Mouse (Mus musculus): Measurements from ENCODE around the gene Dgkz. TPM values are rescaled to one million over a fixed set of nuclear protein-coding genes. Genes with fewer than 3 reads are reported as not detected.
A peak's percentile ranks its signal among the peaks of the same experiment; 100 is the strongest.

Gene Dgkz
- polyA plus RNA-seq, 1 experiment from 2014 or later: 43.8 TPM

DNA sequence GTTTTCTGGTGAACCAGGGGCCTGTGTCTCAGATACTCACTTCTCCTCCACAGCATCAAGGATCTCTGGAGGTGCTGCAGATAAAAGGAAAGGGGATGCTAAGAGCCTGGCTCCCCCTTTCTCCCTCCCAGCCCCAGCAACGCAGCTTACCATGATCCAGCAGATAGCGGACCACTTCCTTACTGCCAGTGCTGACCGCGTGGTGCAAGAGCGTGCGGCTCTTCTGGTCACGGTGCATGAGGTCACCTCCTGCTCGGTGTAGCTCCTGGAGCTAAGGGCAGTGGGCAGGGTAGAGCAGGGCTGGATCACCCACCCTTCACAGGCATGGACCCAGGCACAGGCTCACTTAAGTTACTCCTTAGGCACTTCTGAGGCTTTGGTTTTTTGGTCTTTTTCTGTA, 41.6 kb downstream of the Dgkz start:
- H3K4me1 ChIP-seq (replicated peaks): peaks cover 45% of the 10 kb centered on the region
- no peaks in the 10 kb centered on the region for H3K9me3 ChIP-seq (replicated peaks)
- peaks cover 62% of the 10 kb centered on the region for H3K36me3 ChIP-seq
- 21% methylated on average over 8 of the region's 8 CpGs for WGBS
- no peak overlapping the region; the same call in 1 of the 2 replicates for H3K9ac ChIP-seq
- no peak overlapping the region for H3K4me3 ChIP-seq
- H3K4me2 ChIP-seq: no peak overlapping the region; the same call in 1 of the 2 replicates
- H3K27me3 ChIP-seq (replicated peaks): no peaks in the 10 kb centered on the region
- no peak for ATAC-seq (ENCODE audit: insufficient number of reproducible peaks, low FRiP score)
- H3K27ac ChIP-seq (ENCODE audit: poor library complexity, severe bottlenecking): no peak overlapping the region

DNA sequence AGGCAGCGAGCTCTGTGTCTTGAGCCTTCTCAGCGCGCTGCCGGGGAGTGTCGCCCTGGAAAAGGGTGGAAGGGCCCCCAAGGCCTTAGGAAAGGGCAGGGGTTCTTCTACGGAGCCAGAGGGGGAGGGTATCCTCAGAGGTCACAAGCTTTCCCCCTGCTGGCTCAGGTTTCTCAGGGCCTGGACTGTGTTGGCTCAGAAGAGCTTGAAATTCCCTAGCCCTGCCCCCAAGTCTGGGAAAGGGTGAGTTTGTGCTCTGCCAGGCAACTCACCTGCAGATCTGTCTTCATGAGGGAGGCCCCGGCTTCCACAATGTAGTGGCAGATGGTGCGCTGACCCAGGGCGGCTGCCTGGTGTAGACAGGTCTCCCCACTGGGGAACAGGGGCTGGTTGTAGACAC, 42.2 kb downstream of the Dgkz start:
- Histone ChIP-seq H3K27ac (ENCODE audit: poor library complexity, severe bottlenecking) (peak overlapping the region; percentile 89; the same call in 1 of the 2 replicates), H3K4me3 (no peak overlapping the region), H3K4me1 (replicated peaks) (peaks cover 50% of the 10 kb centered on the region), H3K9ac (peak overlapping the region; percentile 83; the same call in 1 of the 2 replicates), H3K9me3 (replicated peaks) (no peaks in the 10 kb centered on the region), H3K4me2 (peak overlapping the region; percentile 68; the same call in 1 of the 2 replicates), H3K27me3 (replicated peaks) (no peaks in the 10 kb centered on the region), H3K36me3 (peaks cover 57% of the 10 kb centered on the region)
- no peak for ATAC-seq (ENCODE audit: insufficient number of reproducible peaks, low FRiP score)
- 41% methylated on average over 9 of the region's 9 CpGs for WGBS

DNA sequence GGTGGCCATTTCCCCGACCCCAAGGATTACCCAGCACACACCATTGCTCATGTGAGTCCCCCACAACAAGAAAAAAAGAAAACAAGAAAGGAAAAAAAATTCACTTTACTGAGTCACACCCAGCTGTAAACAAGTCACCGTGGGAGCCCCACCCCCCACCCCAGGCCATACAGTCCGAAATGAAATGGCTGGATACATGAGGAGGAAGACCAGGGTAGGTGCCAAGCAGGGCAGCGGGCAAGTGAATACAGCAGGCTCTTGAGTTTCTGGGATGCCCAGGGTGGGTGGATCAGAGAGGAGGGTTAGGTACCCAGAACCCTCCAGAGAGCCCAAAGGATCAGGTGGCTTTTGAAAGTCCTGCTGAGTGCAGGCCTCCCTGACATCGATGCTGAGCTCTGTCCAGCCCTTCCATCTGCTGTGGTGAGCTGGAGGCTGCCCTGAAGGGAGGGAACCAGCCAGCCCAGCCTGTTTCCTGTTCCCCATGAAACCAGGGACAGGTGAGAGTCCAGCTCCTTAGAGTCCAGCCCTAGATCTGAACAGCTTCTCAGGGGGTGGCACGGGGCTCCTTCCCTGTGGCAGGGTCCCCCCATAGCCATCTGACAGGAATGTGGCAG, 42.8 kb downstream of the Dgkz start:
- H3K9ac ChIP-seq: peak overlapping the region; percentile 83; the same call in 1 of the 2 replicates
- peak overlapping the region; percentile 89 for H3K27ac ChIP-seq (ENCODE audit: poor library complexity, severe bottlenecking)
- H3K4me3 ChIP-seq: peak overlapping the region; percentile 62

DNA sequence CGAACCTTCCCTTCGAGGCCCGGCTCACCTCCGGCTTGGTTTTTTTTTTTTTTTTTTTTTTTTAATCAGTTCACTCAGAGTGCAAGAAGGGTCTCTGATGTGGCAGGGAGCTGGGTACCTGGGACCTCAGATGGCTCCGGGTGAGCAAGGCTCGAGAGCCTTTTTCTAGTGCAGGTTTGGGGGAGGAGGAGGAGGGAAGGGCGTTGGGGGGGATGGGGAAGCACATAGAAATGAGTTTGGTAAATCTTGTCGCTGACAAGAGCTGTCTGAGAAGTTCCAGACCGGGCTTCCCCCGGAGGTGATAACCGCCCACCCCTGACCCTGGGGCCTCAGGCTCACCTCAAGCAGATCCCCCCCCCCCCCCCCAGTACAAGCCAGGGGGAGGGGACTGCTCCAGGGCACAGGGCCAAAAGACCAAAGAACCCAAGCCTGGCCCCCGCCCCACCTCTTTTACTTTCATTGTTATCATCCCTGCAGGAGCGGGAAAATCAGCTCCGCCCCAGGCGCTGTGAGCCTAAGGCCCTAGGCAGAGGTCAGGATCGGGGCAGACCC, 43.4 kb downstream of the Dgkz start, which contains the start of gene Mdk:
TSS of gene Mdk (minus strand) at position 138 of the 552 bp plus-strand sequence.
- ATAC-seq (ENCODE audit: insufficient number of reproducible peaks, low FRiP score): peak; percentile 58
- no peaks in the 10 kb centered on the region for H3K9me3 ChIP-seq (replicated peaks)
- peak within 1 kb of the TSS; percentile 68 for H3K4me2 ChIP-seq
- H3K27me3 ChIP-seq (replicated peaks): no peaks in the 10 kb centered on the region
- peaks cover 45% of the 10 kb centered on the region for H3K36me3 ChIP-seq
- 2% methylated on average over 16 of the region's 16 CpGs for WGBS
- peak within 1 kb of the TSS; percentile 89 for H3K27ac ChIP-seq (ENCODE audit: poor library complexity, severe bottlenecking)
- peak within 1 kb of the TSS; percentile 62 for H3K4me3 ChIP-seq
- H3K4me1 ChIP-seq (replicated peaks): peaks cover 58% of the 10 kb centered on the region
- peak within 1 kb of the TSS; percentile 83 for H3K9ac ChIP-seq

More for the DNA sequence above, 42.8 kb downstream of the Dgkz start:
- H3K9me3 ChIP-seq (replicated peaks): no peaks in the 10 kb centered on the region
- peaks cover 56% of the 10 kb centered on the region for H3K4me1 ChIP-seq (replicated peaks)
- WGBS: 11% methylated on average over 6 of the region's 6 CpGs
- no peaks in the 10 kb centered on the region for H3K27me3 ChIP-seq (replicated peaks)
- H3K36me3 ChIP-seq: peaks cover 51% of the 10 kb centered on the region
- peak overlapping the region; percentile 68 for H3K4me2 ChIP-seq
- ATAC-seq (ENCODE audit: insufficient number of reproducible peaks, low FRiP score): peak; percentile 40

DNA sequence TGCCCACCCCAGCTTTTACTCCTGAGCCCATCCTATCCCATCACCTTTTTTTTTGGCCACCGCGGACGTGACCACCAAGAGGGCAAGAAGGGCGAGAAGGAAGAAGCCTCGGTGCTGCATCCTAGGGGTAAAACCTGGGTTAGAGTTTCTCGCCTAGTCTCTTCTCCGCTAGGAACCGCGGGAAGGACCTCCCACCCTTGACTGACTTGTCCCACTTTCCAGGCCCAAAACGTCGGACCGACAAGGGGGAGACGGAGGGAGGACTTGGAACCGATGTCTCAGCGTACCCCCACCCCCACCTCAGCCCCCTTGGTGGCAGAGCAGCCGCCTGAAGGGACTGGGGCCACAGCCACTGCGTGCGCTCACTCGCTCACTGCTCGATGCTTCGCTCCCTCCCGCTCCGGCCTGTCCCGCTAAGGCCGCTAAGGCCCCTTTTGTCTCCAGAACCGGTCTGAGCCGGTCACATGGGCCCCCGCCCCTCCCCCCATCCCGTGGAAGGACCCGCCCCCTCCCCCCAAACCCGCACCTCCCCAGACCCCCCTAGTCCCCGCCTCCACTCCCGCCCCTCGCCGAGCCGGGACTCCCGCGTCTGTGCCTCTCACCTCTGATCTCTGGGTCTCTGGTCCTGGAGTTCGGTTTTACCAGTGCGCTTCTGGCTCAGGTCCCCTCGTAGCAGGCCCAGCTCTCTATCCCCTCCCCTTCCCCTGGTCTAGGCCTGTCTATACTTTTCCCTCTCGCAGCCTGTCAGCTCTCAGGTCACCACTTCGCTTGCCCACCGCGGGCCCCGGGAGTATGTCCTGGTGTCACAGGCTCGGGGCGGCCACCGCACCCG, 44.1 kb downstream of the Dgkz start:
- H3K4me1 ChIP-seq (replicated peaks): peaks cover 58% of the 10 kb centered on the region
- no peaks in the 10 kb centered on the region for H3K9me3 ChIP-seq (replicated peaks)
- H3K27ac ChIP-seq (ENCODE audit: poor library complexity, severe bottlenecking): peak overlapping the region; percentile 89
- H3K4me2 ChIP-seq: peak overlapping the region; percentile 68
- peak overlapping the region; percentile 62 for H3K4me3 ChIP-seq
- peak; percentile 61 for ATAC-seq (ENCODE audit: insufficient number of reproducible peaks, low FRiP score)
- 0 out of 2 replicates have a peak, but pooled peaks cover 2% of the 10 kb centered on the region for H3K27me3 ChIP-seq (replicated peaks)
- 2% methylated on average over 49 of the region's 50 CpGs for WGBS
- H3K36me3 ChIP-seq: peaks cover 38% of the 10 kb centered on the region
- peak overlapping the region; percentile 83 for H3K9ac ChIP-seq

DNA sequence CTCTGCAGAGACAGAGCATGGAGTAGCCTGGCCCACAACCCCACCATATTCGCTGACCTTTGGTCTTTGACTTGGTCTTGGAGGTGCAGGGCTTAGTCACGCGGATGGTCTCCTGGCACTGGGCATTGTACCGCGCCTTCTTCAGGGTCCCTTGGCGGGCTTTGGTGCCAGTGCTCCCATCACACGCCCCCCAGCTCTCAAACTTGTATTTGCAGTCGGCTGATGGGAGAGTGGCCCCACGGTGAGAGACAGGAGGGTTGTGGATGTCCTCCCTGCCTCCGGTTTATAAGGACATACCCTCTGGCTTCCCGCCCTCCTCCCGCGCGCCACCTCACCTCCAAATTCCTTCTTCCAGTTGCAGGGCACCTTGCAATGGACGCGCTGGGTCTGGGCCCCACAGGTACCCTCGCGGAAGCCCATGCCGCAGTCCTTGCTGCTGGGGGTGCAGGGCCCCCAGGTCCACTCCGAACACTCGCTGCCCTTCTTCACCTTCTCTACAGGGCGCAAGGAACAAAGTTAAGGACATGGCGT, 44.8 kb downstream of the Dgkz start:
- peaks cover 30% of the 10 kb centered on the region for H3K36me3 ChIP-seq
- 3% methylated on average over 23 of the region's 23 CpGs for WGBS
- H3K27ac ChIP-seq (ENCODE audit: poor library complexity, severe bottlenecking): peak overlapping the region; percentile 89
- H3K9me3 ChIP-seq (replicated peaks): no peaks in the 10 kb centered on the region
- 0 out of 2 replicates have a peak, but pooled peaks cover 7% of the 10 kb centered on the region for H3K27me3 ChIP-seq (replicated peaks)
- H3K4me2 ChIP-seq: peak overlapping the region; percentile 68
- peaks cover 58% of the 10 kb centered on the region for H3K4me1 ChIP-seq (replicated peaks)
- H3K4me3 ChIP-seq: peak overlapping the region; percentile 62
- no peak for ATAC-seq (ENCODE audit: insufficient number of reproducible peaks, low FRiP score)
- peak overlapping the region; percentile 83 for H3K9ac ChIP-seq

DNA sequence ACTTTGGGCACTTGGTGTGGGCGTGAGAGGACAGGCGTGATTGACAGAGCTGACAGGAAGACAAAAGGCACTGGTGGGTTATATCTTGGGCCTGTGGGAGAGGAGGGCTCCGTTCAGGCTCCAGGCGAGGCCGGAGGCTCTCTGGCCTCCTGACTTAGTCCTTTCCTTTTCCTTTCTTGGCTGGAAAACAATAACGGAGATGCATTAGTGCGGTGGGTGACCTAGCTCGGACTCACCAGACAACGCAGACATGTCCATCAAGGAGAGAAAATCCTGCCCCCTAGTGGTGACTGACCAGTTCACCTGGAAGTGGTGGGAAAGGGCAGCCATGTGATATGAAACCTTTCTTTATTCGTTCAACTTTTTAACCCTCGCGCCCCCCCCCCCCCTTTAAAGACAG, 45.7 kb downstream of the Dgkz start:
- 6% methylated on average over 12 of the region's 12 CpGs for WGBS
- Histone ChIP-seq H3K36me3 (peaks cover 22% of the 10 kb centered on the region), H3K9me3 (replicated peaks) (no peaks in the 10 kb centered on the region), H3K4me1 (replicated peaks) (peaks cover 53% of the 10 kb centered on the region), H3K27ac (ENCODE audit: poor library complexity, severe bottlenecking) (no peak overlapping the region), H3K4me2 (peak overlapping the region; percentile 68), H3K27me3 (replicated peaks) (peaks cover 15% of the 10 kb centered on the region), H3K4me3 (peak overlapping the region; percentile 62), H3K9ac (peak overlapping the region; percentile 83)
- ATAC-seq (ENCODE audit: insufficient number of reproducible peaks, low FRiP score): no peak

DNA sequence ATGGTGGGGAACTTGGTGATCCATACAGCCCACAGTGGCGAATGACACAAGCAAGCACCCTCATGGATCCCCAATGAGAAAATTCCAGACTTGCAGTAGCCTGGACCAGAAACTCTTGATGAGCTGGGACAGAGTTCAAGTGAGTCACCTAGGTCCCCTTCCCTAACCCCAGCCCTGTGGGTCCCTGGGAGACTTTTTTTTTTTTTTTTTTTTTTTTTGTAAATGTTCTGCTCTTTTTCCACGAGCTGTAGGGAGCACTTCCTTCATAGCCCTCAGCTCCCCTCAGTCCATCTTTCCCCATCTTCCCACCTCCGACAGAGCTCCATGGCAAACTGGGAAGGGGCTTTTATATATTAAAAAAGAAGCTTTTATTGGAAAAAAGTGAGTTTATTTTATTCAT, 46.2 kb downstream of the Dgkz start:
- Histone ChIP-seq H3K4me2 (peak overlapping the region; percentile 68), H3K36me3 (peaks cover 17% of the 10 kb centered on the region), H3K9ac (no peak overlapping the region), H3K4me1 (replicated peaks) (peaks cover 48% of the 10 kb centered on the region), H3K27me3 (replicated peaks) (peaks cover 19% of the 10 kb centered on the region), H3K9me3 (replicated peaks) (no peaks in the 10 kb centered on the region), H3K27ac (ENCODE audit: poor library complexity, severe bottlenecking) (no peak overlapping the region), H3K4me3 (no peak overlapping the region)
- no peak for ATAC-seq (ENCODE audit: insufficient number of reproducible peaks, low FRiP score)
- WGBS: 59% methylated on average over 3 of the region's 3 CpGs

DNA sequence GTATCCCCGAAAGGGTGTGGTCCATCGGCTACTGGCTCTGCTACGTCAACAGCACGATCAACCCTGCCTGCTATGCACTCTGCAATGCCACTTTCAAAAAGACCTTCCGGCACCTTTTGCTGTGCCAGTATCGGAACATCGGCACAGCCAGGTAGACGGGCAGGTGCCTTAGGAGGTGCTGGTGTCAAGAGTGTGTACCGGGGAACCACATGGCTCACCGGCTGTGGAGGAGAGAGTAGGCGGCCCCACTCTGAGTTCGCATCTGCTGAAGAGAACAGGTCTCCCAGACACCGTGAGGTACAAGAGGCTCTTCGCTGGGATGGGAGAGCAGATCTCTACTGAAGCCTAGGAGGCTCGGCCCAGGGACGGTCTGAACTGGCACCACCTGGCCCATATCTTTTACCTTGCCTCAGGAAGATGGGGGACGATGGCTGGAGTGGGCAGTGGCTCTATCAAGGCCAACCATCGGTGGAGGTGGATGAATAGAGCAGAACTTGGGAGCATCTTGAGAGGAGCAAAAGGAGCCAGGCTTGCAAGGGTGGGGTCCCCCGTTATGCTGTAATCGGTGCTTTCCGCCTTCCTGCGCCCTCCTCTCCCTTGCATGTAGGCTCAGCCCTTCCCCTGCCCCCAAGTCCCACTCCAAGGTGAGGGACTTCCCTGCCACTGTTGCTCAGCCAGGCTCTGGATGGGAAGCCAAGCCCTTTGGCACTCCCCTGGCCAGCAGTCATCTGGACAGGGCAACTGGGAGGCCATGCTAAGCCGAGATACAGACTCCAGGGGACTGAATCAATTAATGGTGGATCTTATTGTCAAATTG, 46.9 kb downstream of the Dgkz start:
- peaks cover 23% of the 10 kb centered on the region for H3K27me3 ChIP-seq (replicated peaks)
- H3K4me2 ChIP-seq: peak overlapping the region; percentile 62
- H3K27ac ChIP-seq (ENCODE audit: poor library complexity, severe bottlenecking): no peak overlapping the region
- H3K9me3 ChIP-seq (replicated peaks): no peaks in the 10 kb centered on the region
- ATAC-seq (ENCODE audit: insufficient number of reproducible peaks, low FRiP score): no peak
- H3K4me1 ChIP-seq (replicated peaks): peaks cover 43% of the 10 kb centered on the region
- no peak overlapping the region for H3K9ac ChIP-seq
- no peak overlapping the region; the same call in 1 of the 2 replicates for H3K4me3 ChIP-seq
- H3K36me3 ChIP-seq: peaks cover 10% of the 10 kb centered on the region
- 63% methylated on average over 23 of the region's 23 CpGs for whole genome bisulfite sequencing

DNA sequence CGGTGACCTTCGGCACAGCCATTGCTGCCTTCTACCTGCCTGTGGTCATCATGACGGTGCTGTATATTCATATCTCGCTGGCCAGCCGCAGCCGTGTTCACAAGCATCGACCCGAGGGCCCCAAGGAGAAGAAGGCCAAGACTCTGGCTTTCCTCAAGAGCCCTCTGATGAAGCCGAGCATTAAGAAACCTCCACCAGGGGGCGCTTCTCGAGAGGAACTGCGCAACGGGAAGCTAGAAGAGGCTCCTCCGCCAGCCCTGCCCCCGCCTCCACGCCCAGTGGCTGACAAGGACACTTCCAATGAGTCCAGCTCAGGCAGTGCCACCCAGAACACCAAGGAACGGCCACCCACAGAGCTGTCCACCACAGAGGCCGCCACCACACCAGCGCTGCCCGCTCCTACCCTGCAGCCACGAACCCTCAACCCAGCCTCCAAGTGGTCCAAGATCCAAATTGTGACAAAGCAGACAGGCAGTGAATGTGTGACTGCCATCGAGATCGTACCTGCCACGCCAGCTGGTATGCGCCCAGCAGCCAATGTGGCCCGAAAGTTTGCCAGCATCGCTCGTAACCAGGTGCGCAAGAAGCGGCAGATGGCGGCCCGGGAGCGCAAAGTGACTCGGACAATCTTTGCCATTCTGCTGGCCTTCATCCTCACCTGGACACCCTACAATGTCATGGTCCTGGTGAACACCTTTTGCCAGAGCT, 47.7 kb downstream of the Dgkz start:
- Histone ChIP-seq H3K4me3 (peak overlapping the region; percentile 21), H3K4me2 (peak overlapping the region; percentile 62), H3K36me3 (peaks cover 3% of the 10 kb centered on the region), H3K9ac (peak overlapping the region; percentile 33; the same call in 1 of the 2 replicates), H3K9me3 (replicated peaks) (no peaks in the 10 kb centered on the region), H3K27me3 (replicated peaks) (peaks cover 30% of the 10 kb centered on the region), H3K27ac (ENCODE audit: poor library complexity, severe bottlenecking) (no peak overlapping the region), H3K4me1 (replicated peaks) (peaks cover 43% of the 10 kb centered on the region)
- ATAC-seq (ENCODE audit: insufficient number of reproducible peaks, low FRiP score): no peak
- 34% methylated on average over 34 of the region's 34 CpGs for WGBS

All from heart, embryonic 12.5 days (tissue).